In the genomic region with DNA sequence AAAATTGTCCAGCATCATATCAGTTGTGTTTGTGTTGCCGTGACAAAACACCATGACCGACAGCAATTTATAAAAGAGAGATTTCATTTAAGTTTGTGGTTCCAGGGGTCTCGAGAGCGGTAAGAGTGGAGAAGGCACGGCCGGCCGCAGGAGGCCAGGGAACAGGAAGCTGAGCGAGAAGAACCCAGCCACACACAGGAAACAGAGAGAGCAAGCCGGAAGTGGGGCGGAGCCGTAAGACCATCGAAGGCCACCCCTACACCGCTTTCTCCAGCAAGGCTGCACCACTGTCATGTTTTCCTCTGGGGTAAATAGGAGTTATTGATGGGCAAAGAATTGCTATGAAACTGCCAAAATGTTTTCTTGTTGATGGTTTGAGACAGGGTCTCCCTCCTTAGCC, we compare ENCODE assay signal across 14 mouse cellular contexts. TPM values are rescaled to one million over a fixed set of nuclear protein-coding genes. Genes with fewer than 3 reads are reported as not detected.
A peak's percentile ranks its signal among the peaks of the same experiment; 100 is the strongest.
DNase-seq lines count a peak whose midpoint lies in the region; ATAC-seq lines count a peak whose summit lies in the region.
"Had no signal": no experiment of that assay in that cellular context is flagged by ENCODE, and none has a peak within 500 bp of the region (broad histone marks: within the 10 kb centered on the region; RNA-seq: fewer than 3 reads in every experiment).

No protein-coding gene starts in this region.

- no peaks in the 10 kb centered on the region for H3K9me3 ChIP-seq in liver, embryonic 16.5 days (replicated peaks; ENCODE audit: control insufficient read depth, low read length)
- no peaks in the 10 kb centered on the region for H3K9me3 ChIP-seq in midbrain, embryonic 16.5 days (replicated peaks; ENCODE audit: control insufficient read depth, low read length, poor library complexity, severe bottlenecking)
- H3K9me3 ChIP-seq: embryonic facial prominence, embryonic 12.5 days; forebrain, embryonic 15.5 days; kidney, embryonic 15.5 days; neural tube, embryonic 15.5 days had no signal

- no peak overlapping the region for H3K9ac ChIP-seq in liver, embryonic 16.5 days (ENCODE audit: low read depth, low read length)
- no peak overlapping the region for H3K9ac ChIP-seq in midbrain, embryonic 16.5 days (ENCODE audit: low read depth, low read length)
- H3K9ac ChIP-seq: embryonic facial prominence, embryonic 12.5 days; forebrain, embryonic 15.5 days; kidney, embryonic 15.5 days; neural tube, embryonic 15.5 days had no signal

- peak; percentile 90 for DNase-seq in 416B (ENCODE audit: low read depth)
- peak; percentile 69 for DNase-seq in T-cell, adult 2 months (ENCODE audit: low spot score)
- no peak for DNase-seq in urinary bladder, postnatal 14 days (ENCODE audit: low spot score)
- no peak for DNase-seq in urinary bladder, postnatal 36 days (ENCODE audit: low spot score in 2 of 2)
- no peak for DNase-seq in frontal cortex, postnatal 14 days (ENCODE audit: low spot score in 2 of 2)
- DNase-seq: heart, postnatal 4 days had no signal

- no peaks in the 10 kb centered on the region for H3K36me3 ChIP-seq in liver, embryonic 16.5 days (ENCODE audit: control insufficient read depth, insufficient read depth)
- no peaks in the 10 kb centered on the region for H3K36me3 ChIP-seq in midbrain, embryonic 16.5 days (ENCODE audit: control insufficient read depth, insufficient read depth, low read length)
- H3K36me3 ChIP-seq: embryonic facial prominence, embryonic 12.5 days; forebrain, embryonic 15.5 days; kidney, embryonic 15.5 days; neural tube, embryonic 15.5 days had no signal

- H3K4me2 ChIP-seq in liver, embryonic 16.5 days (ENCODE audit: low read depth, low read length) = peak overlapping the region; percentile 38
- no peak overlapping the region for H3K4me2 ChIP-seq in midbrain, embryonic 16.5 days (ENCODE audit: low read length)
- H3K4me2 ChIP-seq: embryonic facial prominence, embryonic 12.5 days; forebrain, embryonic 15.5 days; kidney, embryonic 15.5 days; midbrain, embryonic 11.5 days; neural tube, embryonic 15.5 days had no signal

- ATAC-seq in liver, embryonic 16.5 days (ENCODE audit: low read depth) = no peak
- peak; percentile 90 for ATAC-seq in neutrophil, adult 5-6 weeks (ENCODE audit: extremely low read depth, insufficient number of reproducible peaks, low FRiP score, poor library complexity, severe bottlenecking)
- ATAC-seq in midbrain, embryonic 16.5 days = no peak
- ATAC-seq: forebrain, embryonic 15.5 days had no signal

- 12% methylated on average over 13 of the region's 13 CpGs for WGBS in liver, embryonic 16.5 days (ENCODE audit: insufficient replicate concordance)
- WGBS in midbrain, embryonic 16.5 days = 91% methylated on average over 13 of the region's 13 CpGs

- no peaks in the 10 kb centered on the region for H3K27me3 ChIP-seq in liver, embryonic 16.5 days (ENCODE audit: control insufficient read depth, insufficient read depth, low read depth, low read length)
- H3K27me3 ChIP-seq in midbrain, embryonic 16.5 days (ENCODE audit: control insufficient read depth, insufficient read depth, low read depth, low read length) = no peaks in the 10 kb centered on the region
- H3K27me3 ChIP-seq: embryonic facial prominence, embryonic 12.5 days; forebrain, embryonic 15.5 days; kidney, embryonic 15.5 days; neural tube, embryonic 15.5 days had no signal

- no peaks in the 10 kb centered on the region; the same call in 1 of the 2 replicates for H3K4me1 ChIP-seq in liver, embryonic 16.5 days (ENCODE audit: control insufficient read depth, low read depth, low read length)
- H3K4me1 ChIP-seq in midbrain, embryonic 16.5 days (ENCODE audit: control insufficient read depth, insufficient read depth, low read length) = no peaks in the 10 kb centered on the region
- H3K4me1 ChIP-seq: embryonic facial prominence, embryonic 12.5 days; forebrain, embryonic 15.5 days; kidney, embryonic 15.5 days; neural tube, embryonic 15.5 days had no signal

- H3K27ac ChIP-seq in liver, embryonic 16.5 days (ENCODE audit: low read length) = no peak overlapping the region
- H3K27ac ChIP-seq in midbrain, embryonic 16.5 days (ENCODE audit: low read length) = no peak overlapping the region
- H3K27ac ChIP-seq: embryonic facial prominence, embryonic 12.5 days; forebrain, embryonic 15.5 days; kidney, embryonic 15.5 days; neural tube, embryonic 15.5 days had no signal

- H3K4me3 ChIP-seq in liver, embryonic 16.5 days (ENCODE audit: low read depth, low read length) = no peak overlapping the region
- H3K4me3 ChIP-seq in midbrain, embryonic 16.5 days (ENCODE audit: low read depth, low read length) = no peak overlapping the region
- H3K4me3 ChIP-seq: embryonic facial prominence, embryonic 12.5 days; forebrain, embryonic 15.5 days; kidney, embryonic 15.5 days; neural tube, embryonic 15.5 days had no signal

RNA-seq across cellular contexts. Expression of a gene that starts 9.2 kb away (rescaled TPM):
- polyA plus RNA-seq in liver, embryonic 16.5 days (2015; fragmentation: Nextera tagmentation; extraction: Ambion mirVana) = 1.8 and 2.2 TPM in 2 replicates
- 18.2 and 19.7 TPM in 2 replicates for total RNA-seq in neutrophil, adult 5-6 weeks (2017)
- 0.24 and 0.27 TPM in 2 replicates for polyA plus RNA-seq in midbrain, embryonic 16.5 days (2015; fragmentation: Nextera tagmentation; extraction: Ambion mirVana)

RNA-seq across cellular contexts. Expression of a gene that starts 53.8 kb away (rescaled TPM):
- polyA plus RNA-seq in liver, embryonic 16.5 days (2015; fragmentation: Nextera tagmentation; extraction: Ambion mirVana) = 19.5 and 20.7 TPM in 2 replicates
- total RNA-seq in neutrophil, adult 5-6 weeks (2017) = 38.6 and 39.9 TPM in 2 replicates
- 46.1 and 48.2 TPM in 2 replicates for polyA plus RNA-seq in midbrain, embryonic 16.5 days (2015; fragmentation: Nextera tagmentation; extraction: Ambion mirVana)

Comparison
In these comparisons a context has a peak if more than half of its experiments do, and no peak if none do; other contexts are left out.
1. DNase-seq: peak in 416B (single experiment) and T-cell, adult 2 months (single experiment); none in urinary bladder, postnatal 14 days (single experiment), urinary bladder, postnatal 36 days (0 of 2) and frontal cortex, postnatal 14 days (0 of 2).